Mouse (Mus musculus) forebrain, embryonic 13.5 days (tissue): ENCODE results near the gene Gstm2. TPM values are rescaled to one million over a fixed set of nuclear protein-coding genes. Genes with fewer than 3 reads are reported as not detected.
"Not testable (repeated sequence)": the region's sequence is repeated elsewhere in the genome, so short reads cannot be mapped to it uniquely, and the experiment has no call there.

Experiments
- ATAC-seq: fragments of 200-750 bp; cut with Nextera tagmentation; 2 replicates; pipeline ENCODE4 v1.8.0; 2017
- H3K27ac ChIP-seq: fragments of 300-500 bp; sonication (generic); 2 replicates; pipeline ENCODE4 v1.5.1; 2015; ENCODE audit warnings: inconsistent platforms, mild to moderate bottlenecking, moderate library complexity
- H3K27me3 ChIP-seq: fragments of 300-500 bp; sonication (generic); 2 replicates; pipeline ENCODE4 v1.6.1; 2015; ENCODE audit warnings: mild to moderate bottlenecking, inconsistent platforms
- H3K36me3 ChIP-seq: fragments of 300-500 bp; sonication (generic); 2 replicates; pipeline ENCODE4 v1.6.1; 2015; ENCODE audit warnings: mild to moderate bottlenecking, inconsistent platforms; ENCODE audit not compliant: poor library complexity, severe bottlenecking
- H3K4me1 ChIP-seq: fragments of 300-500 bp; sonication (generic); 2 replicates; pipeline ENCODE4 v1.6.1; 2015; ENCODE audit warnings: inconsistent platforms
- H3K4me2 ChIP-seq: fragments of 300-500 bp; sonication (generic); 2 replicates; pipeline ENCODE4 v1.6.1; 2015; ENCODE audit warnings: inconsistent platforms, mild to moderate bottlenecking, moderate library complexity
- H3K4me3 ChIP-seq: fragments of 300-500 bp; sonication (generic); 2 replicates; pipeline ENCODE4 v1.5.1; 2015; ENCODE audit warnings: mild to moderate bottlenecking, inconsistent platforms
- H3K9ac ChIP-seq: fragments of 300-500 bp; sonication (generic); 2 replicates; pipeline ENCODE4 v1.6.1; 2015; ENCODE audit warnings: mild to moderate bottlenecking, inconsistent platforms
- H3K9me3 ChIP-seq: fragments of 300-500 bp; sonication (generic); replicated peaks from 2 replicates; pipeline ENCODE4 v1.6.1; 2016; ENCODE audit warnings: inconsistent platforms
- WGBS: fragments of 180-500 bp; shearing (Covaris S2); methylation state at CpG from one replicate; pipeline ENCODE4 v1.1.7; 2015; 5-methylcytosine and 5-hydroxymethylcytosine counted together
- polyA plus RNA-seq: library from polyadenylated mRNA; unstranded; fragments of >200 nt; fragmentation: Nextera tagmentation; extraction: Ambion mirVana; gene quantifications from 2 replicates; pipeline ENCODE4 v1.2.1, GENCODE M21; 2015

Gene Gstm2
- 2.8 and 3.6 TPM in 2 replicates for polyA plus RNA-seq

- Histone ChIP-seq H3K9ac (no peak within 1 kb of the TSS), H3K4me1 (no peaks in the 10 kb centered on the region), H3K4me2 (no peak within 1 kb of the TSS), H3K9me3 (no peaks in the 10 kb centered on the region), H3K27me3 (no peaks in the 10 kb centered on the region), H3K4me3 (no peak within 1 kb of the TSS), H3K36me3 (no peaks in the 10 kb centered on the region), H3K27ac (no peak within 1 kb of the TSS)
- ATAC-seq: no peak
- WGBS: 71% methylated on average over 8 of the region's 8 CpGs
Observed at GRCm38 (mm10) chr3:107986041-107986562, at the start of gene Gstm2. Gene Gstm2, minus strand, starts transcription at chr3:107986453.

- Histone ChIP-seq H3K9me3 (no peaks in the 10 kb centered on the region), H3K4me3 (no peak overlapping the region), H3K27me3 (no peaks in the 10 kb centered on the region), H3K9ac (no peak overlapping the region), H3K36me3 (no peaks in the 10 kb centered on the region), H3K27ac (no peak overlapping the region), H3K4me2 (no peak overlapping the region), H3K4me1 (no peaks in the 10 kb centered on the region)
- WGBS: 72% methylated on average over 5 of the region's 5 CpGs
- no peak for ATAC-seq
Observed at GRCm38 (mm10) chr3:108033156-108033555, 46.9 kb upstream of the Gstm2 start.

GRCm38 (mm10) chr3:108032113-108032512 lies 45.9 kb upstream of the Gstm2 start:
- no peaks in the 10 kb centered on the region for H3K9me3 ChIP-seq

DNA sequence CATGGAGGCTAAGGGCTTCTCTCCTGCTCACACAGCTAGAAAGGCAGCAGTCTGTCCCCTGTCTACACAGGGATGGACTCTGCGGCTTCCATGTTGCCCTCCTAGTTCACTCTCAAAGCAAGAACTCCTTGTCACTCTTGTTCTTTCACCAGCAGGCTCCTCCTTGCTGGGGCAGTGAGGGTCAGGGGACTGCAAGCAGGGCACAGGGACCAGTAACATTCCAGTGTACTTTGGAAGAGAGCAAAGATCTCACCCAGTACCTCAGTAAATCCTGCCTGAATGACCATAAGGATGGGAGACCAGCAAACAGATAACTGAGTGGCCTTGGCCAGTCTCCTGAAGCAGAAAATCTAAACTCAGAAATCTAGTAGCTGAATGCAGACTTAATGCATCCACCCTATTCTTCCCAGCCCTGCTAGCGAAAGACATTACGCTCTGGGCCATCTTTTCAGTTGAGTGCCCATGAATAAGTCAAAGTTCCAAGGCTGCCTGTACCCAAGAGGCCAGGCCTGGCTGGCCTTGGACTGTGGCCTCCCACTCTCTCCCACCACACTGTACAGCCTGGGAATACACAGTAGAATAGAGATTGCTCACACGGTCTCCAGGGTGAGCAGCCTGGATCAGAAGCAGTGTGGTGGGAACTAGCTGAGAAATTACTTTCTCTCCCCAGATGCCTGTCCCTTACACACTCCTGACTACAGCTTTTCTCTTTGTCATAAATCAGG lies 42.5 kb upstream of the Gstm2 start:
- Histone ChIP-seq H3K4me2 (no peak overlapping the region), H3K9ac (no peak overlapping the region)

More at GRCm38 (mm10) chr3:108032113-108032512, 45.9 kb upstream of the Gstm2 start:
- H3K4me3 ChIP-seq: no peak overlapping the region
- H3K9ac ChIP-seq: no peak overlapping the region
- ATAC-seq: no peak
- H3K36me3 ChIP-seq: no peaks in the 10 kb centered on the region
- no peak overlapping the region for H3K4me2 ChIP-seq
- no peaks in the 10 kb centered on the region for H3K27me3 ChIP-seq
- no peak overlapping the region for H3K27ac ChIP-seq
- no peaks in the 10 kb centered on the region for H3K4me1 ChIP-seq

GRCm38 (mm10) chr3:108026597-108026996 lies 40.3 kb upstream of the Gstm2 start:
- no peak for ATAC-seq
- H3K4me3 ChIP-seq: no peak overlapping the region
- H3K27me3 ChIP-seq: no peaks in the 10 kb centered on the region
- 68% methylated on average over 1 of the region's 1 CpGs for WGBS
- H3K4me1 ChIP-seq: no peaks in the 10 kb centered on the region
- H3K9me3 ChIP-seq: no peaks in the 10 kb centered on the region
- no peak overlapping the region for H3K9ac ChIP-seq
- no peaks in the 10 kb centered on the region for H3K36me3 ChIP-seq
- no peak overlapping the region for H3K27ac ChIP-seq
- no peak overlapping the region for H3K4me2 ChIP-seq

More for the DNA sequence above, 42.5 kb upstream of the Gstm2 start:
- H3K4me3 ChIP-seq: no peak overlapping the region
- H3K27ac ChIP-seq: no peak overlapping the region
- H3K9me3 ChIP-seq: no peaks in the 10 kb centered on the region
- no peaks in the 10 kb centered on the region for H3K27me3 ChIP-seq
- ATAC-seq: no peak
- 60% methylated on average over 4 of the region's 4 CpGs for WGBS
- H3K4me1 ChIP-seq: no peaks in the 10 kb centered on the region
- no peaks in the 10 kb centered on the region for H3K36me3 ChIP-seq

DNA sequence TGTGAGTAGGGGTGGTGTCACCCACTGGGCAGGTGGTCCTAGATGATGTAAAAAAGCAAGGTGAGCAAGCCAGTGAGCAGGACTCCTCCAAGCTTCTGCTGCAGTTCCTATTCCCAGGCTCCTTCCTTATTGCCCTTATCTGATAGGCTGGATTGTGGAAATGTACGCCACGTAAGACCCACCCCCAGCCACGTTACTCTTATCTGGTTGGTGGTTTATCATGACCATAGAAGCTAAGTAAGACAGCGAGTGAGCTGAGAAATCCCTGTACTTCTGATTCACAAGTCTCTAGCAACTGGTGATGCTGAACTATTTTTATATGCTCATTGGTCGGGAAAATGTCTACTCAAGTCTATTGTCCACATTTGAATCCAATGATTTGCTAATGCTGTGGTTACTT lies 39.8 kb upstream of the Gstm2 start:
- no peak overlapping the region for H3K27ac ChIP-seq
- no peaks in the 10 kb centered on the region for H3K27me3 ChIP-seq
- WGBS: 86% methylated on average over 5 of the region's 5 CpGs
- no peak overlapping the region for H3K4me2 ChIP-seq
- H3K36me3 ChIP-seq: no peaks in the 10 kb centered on the region
- no peaks in the 10 kb centered on the region for H3K4me1 ChIP-seq
- no peak for ATAC-seq
- H3K9ac ChIP-seq: no peak overlapping the region
- H3K9me3 ChIP-seq: no peaks in the 10 kb centered on the region
- no peak overlapping the region for H3K4me3 ChIP-seq

DNA sequence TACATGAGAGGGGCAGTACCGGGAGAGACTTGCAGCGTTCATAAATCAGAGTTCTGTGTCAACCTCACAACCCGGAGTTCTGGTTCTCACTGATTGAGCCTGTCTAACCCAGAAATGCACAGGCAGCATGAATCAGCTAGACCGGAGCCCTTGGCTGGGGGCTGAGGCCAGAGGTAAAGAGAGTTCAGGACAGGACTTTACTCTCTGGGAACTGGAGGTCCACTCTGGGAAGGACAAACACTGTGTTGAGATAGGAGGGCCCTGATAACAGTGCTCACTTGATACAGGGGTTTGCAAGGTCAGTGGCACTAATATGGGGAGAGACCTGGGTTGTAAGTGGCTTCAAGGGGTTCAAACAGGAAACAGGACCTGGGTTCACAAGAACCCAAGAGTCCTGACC lies 39.1 kb upstream of the Gstm2 start:
- Histone ChIP-seq H3K4me2 (no peak overlapping the region), H3K27me3 (no peaks in the 10 kb centered on the region), H3K9ac (no peak overlapping the region), H3K36me3 (no peaks in the 10 kb centered on the region), H3K27ac (no peak overlapping the region), H3K4me1 (no peaks in the 10 kb centered on the region), H3K9me3 (no peaks in the 10 kb centered on the region), H3K4me3 (no peak overlapping the region)
- ATAC-seq: no peak
- WGBS: 84% methylated on average over 4 of the region's 4 CpGs

GRCm38 (mm10) chr3:108022650-108023049 lies 36.4 kb upstream of the Gstm2 start:
- Histone ChIP-seq H3K27ac (no peak overlapping the region), H3K36me3 (no peaks in the 10 kb centered on the region), H3K4me2 (no peak overlapping the region), H3K27me3 (no peaks in the 10 kb centered on the region), H3K9me3 (no peaks in the 10 kb centered on the region), H3K4me1 (peaks cover 8% of the 10 kb centered on the region; the same call in 1 of the 2 replicates), H3K4me3 (no peak overlapping the region), H3K9ac (no peak overlapping the region)
- no peak for ATAC-seq
- WGBS: 80% methylated on average over 6 of the region's 6 CpGs

GRCm38 (mm10) chr3:108020351-108021022 lies 34.2 kb upstream of the Gstm2 start:
- not testable (repeated sequence) for H3K4me2 ChIP-seq, H3K27me3 ChIP-seq, H3K36me3 ChIP-seq, H3K27ac ChIP-seq, ATAC-seq, H3K4me3 ChIP-seq, H3K9ac ChIP-seq, H3K9me3 ChIP-seq
- 92% methylated on average over 11 of the region's 11 CpGs for WGBS
- peaks cover 15% of the 10 kb centered on the region for H3K4me1 ChIP-seq

DNA sequence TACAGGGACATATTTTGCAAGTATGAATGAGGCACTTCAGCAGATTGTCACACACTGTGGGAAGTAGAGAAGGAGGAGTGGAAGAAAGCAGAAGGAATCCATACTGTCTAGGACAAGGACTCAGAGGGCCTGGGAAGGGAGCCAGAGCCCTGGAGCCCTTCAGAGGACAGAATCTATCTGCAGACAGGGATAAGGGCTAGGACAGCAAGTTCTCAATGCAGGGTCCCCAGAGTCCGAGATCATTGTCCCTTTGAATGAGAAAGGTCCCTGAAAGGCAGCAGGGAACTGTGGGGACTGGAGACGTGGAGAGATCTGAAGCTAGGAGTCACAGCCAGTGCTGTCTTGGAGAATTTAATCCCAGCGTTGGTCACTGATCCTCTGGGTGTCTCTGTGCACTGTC lies 33.0 kb upstream of the Gstm2 start:
- not testable (repeated sequence) for ATAC-seq, H3K4me2 ChIP-seq, H3K27ac ChIP-seq, H3K4me3 ChIP-seq, H3K36me3 ChIP-seq, H3K9ac ChIP-seq, H3K9me3 ChIP-seq, H3K27me3 ChIP-seq
- H3K4me1 ChIP-seq: peaks cover 15% of the 10 kb centered on the region
- WGBS: 64% methylated on average over 3 of the region's 3 CpGs

GRCm38 (mm10) chr3:108018190-108018820 lies 32.1 kb upstream of the Gstm2 start:
- Histone ChIP-seq H3K9me3 (no peaks in the 10 kb centered on the region), H3K4me3 (peak overlapping the region; percentile 42), H3K36me3 (no peaks in the 10 kb centered on the region), H3K9ac (peak overlapping the region; percentile 58), H3K4me1 (peaks cover 15% of the 10 kb centered on the region), H3K4me2 (peak overlapping the region; percentile 82), H3K27me3 (no peaks in the 10 kb centered on the region), H3K27ac (peak overlapping the region; percentile 19; the same call in 1 of the 2 replicates)
- WGBS: 30% methylated on average over 14 of the region's 14 CpGs
- peak; percentile 17; the same call in 1 of the 2 replicates for ATAC-seq
